Mouse (Mus musculus) liver, embryonic 14 days (tissue): ENCODE measurements around the gene Psmb7. TPM values are rescaled to one million over a fixed set of nuclear protein-coding genes. Genes with fewer than 3 reads are reported as not detected.

ENCODE experiments used
- polyA plus RNA-seq: library from polyadenylated mRNA; depleted of rRNA; stranded (reverse); fragments of >200 nt; gene quantifications from 2 replicates; pipeline ENCODE4 v1.2.3, GENCODE M21; 2012; rRNA removed

Gene Psmb7
- 165 and 182 TPM in 2 replicates for polyA plus RNA-seq

DNA sequence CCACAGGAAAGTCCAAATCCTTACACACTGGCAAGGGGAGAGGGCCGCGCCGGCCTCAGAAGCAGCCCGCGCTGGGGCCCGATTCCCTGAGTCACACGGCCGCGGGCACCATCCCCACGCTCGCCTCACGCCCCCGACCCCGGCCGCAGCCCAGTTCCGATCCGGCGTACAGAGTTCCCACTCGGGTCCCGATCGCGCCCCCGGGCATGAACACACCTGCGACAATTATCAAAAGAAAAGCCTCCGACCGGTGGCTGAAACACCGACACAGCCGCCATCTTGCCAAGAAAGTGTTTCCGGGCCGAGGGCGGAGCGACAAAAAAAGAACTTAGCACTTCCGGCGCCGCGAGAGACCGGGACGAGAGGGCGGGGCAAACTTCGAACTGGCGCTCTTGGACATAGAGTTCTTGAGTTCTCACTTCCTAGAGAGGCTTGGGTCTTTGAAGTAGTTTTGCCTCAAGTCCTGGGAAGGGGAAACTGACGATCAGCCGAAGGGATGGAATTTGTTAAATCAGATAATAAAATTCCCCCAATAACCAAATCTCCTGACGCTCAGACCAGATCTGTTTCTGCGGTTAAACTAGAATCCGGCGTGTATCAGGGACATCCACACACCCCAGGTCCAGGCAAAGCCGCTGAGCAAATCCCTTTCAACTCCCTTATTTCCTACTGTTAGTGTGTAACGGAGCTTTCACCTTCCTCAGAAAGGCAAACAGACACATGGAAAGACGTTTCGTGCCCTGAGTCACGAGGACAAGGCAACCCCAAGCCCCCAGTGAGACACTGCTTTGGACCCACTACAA lies at the start of gene Psmb7:
Gene Psmb7, minus strand, starts transcription at position 463 of the 803 bp plus-strand sequence.

Other genes starting within 250 kb of the Psmb7 start
- 9.1 and 10.2 TPM in 2 replicates for gene Nek6, start 132.4 kb downstream of the Psmb7 start, polyA plus RNA-seq
- 0.01 TPM in 1 of 2 replicates, not detected in the other for gene Nr5a1, start 70.5 kb upstream of the Psmb7 start, polyA plus RNA-seq